Mouse (Mus musculus): ENCODE data around the gene 8030474K03Rik.

Gene 8030474K03Rik

GRCm38 (mm10) chrX:101794342-101794741 is at the start of gene 8030474K03Rik, which contains the start of gene Gm4779:
Gene 8030474K03Rik, plus strand, starts transcription at chrX:101794656.
Gene Gm4779, minus strand, starts transcription at chrX:101794423.
- Histone ChIP-seq H3K9me3 (ENCODE audit: low read length) (no peaks in the 10 kb centered on the region), H3K27me3 (ENCODE audit: insufficient read depth, low read length) (peaks cover 26% of the 10 kb centered on the region), H3K36me3 (ENCODE audit: insufficient read depth, low read length) (no peaks in the 10 kb centered on the region), H3K4me3 (replicated peaks; ENCODE audit: low read length) (peak within 1 kb of the TSS; percentile 69), H3K4me1 (replicated peaks; ENCODE audit: low read depth, low read length) (no peaks in the 10 kb centered on the region)
- TF ChIP-seq NANOG (IDR thresholded peaks at IDR 0.05; ENCODE audit: borderline replicate concordance, low read length) (no peak), POU5F1 (IDR thresholded peaks at IDR 0.05; ENCODE audit: borderline replicate concordance, low read length) (no peak), CTCF (conservative IDR thresholded peaks at IDR 0.05; ENCODE audit: low read length) (no peak)

- Histone ChIP-seq H3K36me3 (ENCODE audit: insufficient read depth, low read length) (no peaks in the 10 kb centered on the region), H3K27me3 (ENCODE audit: insufficient read depth, low read length) (no peaks in the 10 kb centered on the region), H3K4me3 (replicated peaks; ENCODE audit: low read length) (no peak overlapping the region), H3K4me1 (replicated peaks; ENCODE audit: low read depth, low read length) (no peaks in the 10 kb centered on the region), H3K9me3 (ENCODE audit: low read length) (no peaks in the 10 kb centered on the region)
- no peak for TF ChIP-seq POU5F1 (IDR thresholded peaks at IDR 0.05; ENCODE audit: borderline replicate concordance, low read length)
- TF ChIP-seq CTCF (conservative IDR thresholded peaks at IDR 0.05; ENCODE audit: low read length): no peak
- peak; percentile 25; the same call in 1 of the 2 replicates for TF ChIP-seq NANOG (IDR thresholded peaks at IDR 0.05; ENCODE audit: borderline replicate concordance, low read length)
Observed at GRCm38 (mm10) chrX:101750144-101750543, 44.3 kb upstream of the 8030474K03Rik start.

GRCm38 (mm10) chrX:101754478-101754877 is 40.0 kb upstream of the 8030474K03Rik start:
- Histone ChIP-seq H3K27me3 (ENCODE audit: insufficient read depth, low read length) (no peaks in the 10 kb centered on the region), H3K36me3 (ENCODE audit: insufficient read depth, low read length) (no peaks in the 10 kb centered on the region), H3K4me3 (replicated peaks; ENCODE audit: low read length) (no peak overlapping the region), H3K4me1 (replicated peaks; ENCODE audit: low read depth, low read length) (no peaks in the 10 kb centered on the region), H3K9me3 (ENCODE audit: low read length) (no peaks in the 10 kb centered on the region)
- TF ChIP-seq POU5F1 (IDR thresholded peaks at IDR 0.05; ENCODE audit: borderline replicate concordance, low read length) (no peak), NANOG (IDR thresholded peaks at IDR 0.05; ENCODE audit: borderline replicate concordance, low read length) (no peak)

GRCm38 (mm10) chrX:101764621-101765020 is 29.8 kb upstream of the 8030474K03Rik start:
- no peaks in the 10 kb centered on the region for H3K36me3 ChIP-seq (ENCODE audit: insufficient read depth, low read length)

GRCm38 (mm10) chrX:101765111-101765510 is 29.3 kb upstream of the 8030474K03Rik start:
- no peak overlapping the region for H3K4me3 ChIP-seq (replicated peaks; ENCODE audit: low read length)

More at GRCm38 (mm10) chrX:101764621-101765020, 29.8 kb upstream of the 8030474K03Rik start:
- TF ChIP-seq POU5F1 (IDR thresholded peaks at IDR 0.05; ENCODE audit: borderline replicate concordance, low read length): no peak
- Histone ChIP-seq H3K4me1 (replicated peaks; ENCODE audit: low read depth, low read length) (no peaks in the 10 kb centered on the region), H3K27me3 (ENCODE audit: insufficient read depth, low read length) (peaks cover 4% of the 10 kb centered on the region; the same call in 1 of the 2 replicates), H3K4me3 (replicated peaks; ENCODE audit: low read length) (no peak overlapping the region), H3K9me3 (ENCODE audit: low read length) (no peaks in the 10 kb centered on the region)

GRCm38 (mm10) chrX:101767280-101767679 is 27.2 kb upstream of the 8030474K03Rik start:
- H3K4me1 ChIP-seq (replicated peaks; ENCODE audit: low read depth, low read length): no peaks in the 10 kb centered on the region
- H3K4me3 ChIP-seq (replicated peaks; ENCODE audit: low read length): no peak overlapping the region
- H3K36me3 ChIP-seq (ENCODE audit: insufficient read depth, low read length): no peaks in the 10 kb centered on the region
- no peaks in the 10 kb centered on the region for H3K27me3 ChIP-seq (ENCODE audit: insufficient read depth, low read length)
- no peak for TF ChIP-seq POU5F1 (IDR thresholded peaks at IDR 0.05; ENCODE audit: borderline replicate concordance, low read length)
- TF ChIP-seq NANOG (IDR thresholded peaks at IDR 0.05; ENCODE audit: borderline replicate concordance, low read length): no peak
- TF ChIP-seq CTCF (conservative IDR thresholded peaks at IDR 0.05; ENCODE audit: low read length): no peak
- no peaks in the 10 kb centered on the region for H3K9me3 ChIP-seq (ENCODE audit: low read length)

More at GRCm38 (mm10) chrX:101765111-101765510, 29.3 kb upstream of the 8030474K03Rik start:
- no peak for TF ChIP-seq POU5F1 (IDR thresholded peaks at IDR 0.05; ENCODE audit: borderline replicate concordance, low read length)
- no peak for TF ChIP-seq CTCF (conservative IDR thresholded peaks at IDR 0.05; ENCODE audit: low read length)
- TF ChIP-seq NANOG (IDR thresholded peaks at IDR 0.05; ENCODE audit: borderline replicate concordance, low read length): no peak
- peaks cover under 1% of the 10 kb centered on the region; the same call in 1 of the 2 replicates for H3K27me3 ChIP-seq (ENCODE audit: insufficient read depth, low read length)
- no peaks in the 10 kb centered on the region for H3K36me3 ChIP-seq (ENCODE audit: insufficient read depth, low read length)
- H3K9me3 ChIP-seq (ENCODE audit: low read length): no peaks in the 10 kb centered on the region
- H3K4me1 ChIP-seq (replicated peaks; ENCODE audit: low read depth, low read length): no peaks in the 10 kb centered on the region

- Histone ChIP-seq H3K4me1 (replicated peaks; ENCODE audit: low read depth, low read length) (no peaks in the 10 kb centered on the region), H3K4me3 (replicated peaks; ENCODE audit: low read length) (no peak overlapping the region), H3K36me3 (ENCODE audit: insufficient read depth, low read length) (no peaks in the 10 kb centered on the region), H3K9me3 (ENCODE audit: low read length) (no peaks in the 10 kb centered on the region), H3K27me3 (ENCODE audit: insufficient read depth, low read length) (peaks cover 11% of the 10 kb centered on the region)
- no peak for TF ChIP-seq NANOG (IDR thresholded peaks at IDR 0.05; ENCODE audit: borderline replicate concordance, low read length)
- no peak for TF ChIP-seq CTCF (conservative IDR thresholded peaks at IDR 0.05; ENCODE audit: low read length)
- no peak for TF ChIP-seq POU5F1 (IDR thresholded peaks at IDR 0.05; ENCODE audit: borderline replicate concordance, low read length)
Observed at GRCm38 (mm10) chrX:101769478-101769877, 25.0 kb upstream of the 8030474K03Rik start.

- H3K36me3 ChIP-seq (ENCODE audit: insufficient read depth, low read length): no peaks in the 10 kb centered on the region
- no peak overlapping the region for H3K4me3 ChIP-seq (replicated peaks; ENCODE audit: low read length)
- no peaks in the 10 kb centered on the region for H3K9me3 ChIP-seq (ENCODE audit: low read length)
- TF ChIP-seq CTCF (conservative IDR thresholded peaks at IDR 0.05; ENCODE audit: low read length) (no peak), NANOG (IDR thresholded peaks at IDR 0.05; ENCODE audit: borderline replicate concordance, low read length) (no peak), POU5F1 (IDR thresholded peaks at IDR 0.05; ENCODE audit: borderline replicate concordance, low read length) (no peak)
- H3K27me3 ChIP-seq (ENCODE audit: insufficient read depth, low read length): peaks cover 12% of the 10 kb centered on the region
- no peaks in the 10 kb centered on the region for H3K4me1 ChIP-seq (replicated peaks; ENCODE audit: low read depth, low read length)
Observed at GRCm38 (mm10) chrX:101770307-101770706, 24.1 kb upstream of the 8030474K03Rik start.

GRCm38 (mm10) chrX:101772035-101772434 is 22.4 kb upstream of the 8030474K03Rik start:
- TF ChIP-seq NANOG (IDR thresholded peaks at IDR 0.05; ENCODE audit: borderline replicate concordance, low read length): no peak
- peak; percentile 87 for TF ChIP-seq CTCF (conservative IDR thresholded peaks at IDR 0.05; ENCODE audit: low read length)

More at GRCm38 (mm10) chrX:101772035-101772434, 22.4 kb upstream of the 8030474K03Rik start:
- no peaks in the 10 kb centered on the region for H3K9me3 ChIP-seq (ENCODE audit: low read length)
- H3K4me1 ChIP-seq (replicated peaks; ENCODE audit: low read depth, low read length): no peaks in the 10 kb centered on the region
- H3K27me3 ChIP-seq (ENCODE audit: insufficient read depth, low read length): peaks cover 12% of the 10 kb centered on the region
- no peaks in the 10 kb centered on the region for H3K36me3 ChIP-seq (ENCODE audit: insufficient read depth, low read length)
- H3K4me3 ChIP-seq (replicated peaks; ENCODE audit: low read length): no peak overlapping the region
